Mouse (Mus musculus) embryonic facial prominence, embryonic 15.5 days (tissue): ENCODE measurements around the gene Tnni3. TPM values are rescaled to one million over a fixed set of nuclear protein-coding genes. Genes with fewer than 3 reads are reported as not detected.

Source experiments
- ATAC-seq: fragments of 200-750 bp; cut with Nextera tagmentation; 2 replicates; pipeline ENCODE4 v1.8.0; 2017; ENCODE audit warnings: low read depth, moderate TSS enrichment; ENCODE audit not compliant: insufficient number of reproducible peaks, low FRiP score, low TSS enrichment
- H3K27ac ChIP-seq: fragments of 300-500 bp; sonication (generic); replicated peaks from 2 replicates; pipeline ENCODE4 v1.5.1; 2015; ENCODE audit warnings: mild to moderate bottlenecking, inconsistent platforms
- H3K27me3 ChIP-seq: fragments of 300-500 bp; sonication (generic); 2 replicates; pipeline ENCODE4 v1.6.1; 2015; ENCODE audit warnings: inconsistent platforms
- H3K36me3 ChIP-seq: fragments of 300-500 bp; sonication (generic); 2 replicates; pipeline ENCODE4 v1.6.1; 2015; ENCODE audit warnings: mild to moderate bottlenecking, inconsistent platforms
- H3K4me1 ChIP-seq: fragments of 300-500 bp; sonication (generic); 2 replicates; pipeline ENCODE4 v1.6.1; 2015; ENCODE audit warnings: inconsistent platforms
- H3K4me2 ChIP-seq: fragments of 300-500 bp; sonication (generic); replicated peaks from 2 replicates; pipeline ENCODE4 v1.6.1; 2015; ENCODE audit warnings: mild to moderate bottlenecking, inconsistent platforms
- H3K4me3 ChIP-seq: fragments of 300-500 bp; sonication (generic); replicated peaks from 2 replicates; pipeline ENCODE4 v1.5.1; 2015; ENCODE audit warnings: mild to moderate bottlenecking, inconsistent platforms
- H3K9ac ChIP-seq: fragments of 300-500 bp; sonication (generic); 2 replicates; pipeline ENCODE4 v1.6.1; 2015; ENCODE audit warnings: inconsistent platforms
- H3K9me3 ChIP-seq: fragments of 300-500 bp; sonication (generic); replicated peaks from 2 replicates; pipeline ENCODE4 v1.6.1; 2016; ENCODE audit warnings: inconsistent platforms
- WGBS: fragments of 180-500 bp; shearing (Covaris S2); methylation state at CpG from one replicate; pipeline ENCODE4 v1.1.7; 2015; 5-methylcytosine and 5-hydroxymethylcytosine counted together
- polyA plus RNA-seq: library from polyadenylated mRNA; unstranded; fragments of >200 nt; fragmentation: Nextera tagmentation; extraction: Ambion mirVana; gene quantifications from 2 replicates; pipeline ENCODE4 v1.2.1, GENCODE M21; 2015

Gene Tnni3
- polyA plus RNA-seq, 1 experiment from 2014 or later: 5.9 TPM

- WGBS: 54% methylated on average over 11 of the region's 11 CpGs
- Histone ChIP-seq H3K27ac (no peak overlapping the region), H3K4me3 (no peak overlapping the region), H3K36me3 (no peaks in the 10 kb centered on the region), H3K9me3 (no peaks in the 10 kb centered on the region), H3K27me3 (no peaks in the 10 kb centered on the region), H3K9ac (no peak overlapping the region), H3K4me1 (peaks cover 21% of the 10 kb centered on the region), H3K4me2 (no peak overlapping the region)
- ATAC-seq: no peak
Observed at GRCm38 (mm10) chr7:4504646-4505435, 19.2 kb downstream of the Tnni3 start.

GRCm38 (mm10) chr7:4503858-4504257 is 20.2 kb downstream of the Tnni3 start:
- H3K36me3 ChIP-seq: no peaks in the 10 kb centered on the region
- H3K4me3 ChIP-seq: no peak overlapping the region
- H3K4me2 ChIP-seq: no peak overlapping the region
- no peak for ATAC-seq
- H3K27ac ChIP-seq: peak overlapping the region; percentile 28; the same call in 1 of the 2 replicates
- H3K9me3 ChIP-seq: no peaks in the 10 kb centered on the region
- H3K27me3 ChIP-seq: no peaks in the 10 kb centered on the region
- no peak overlapping the region for H3K9ac ChIP-seq
- 81% methylated on average over 5 of the region's 5 CpGs for WGBS
- peaks cover 27% of the 10 kb centered on the region for H3K4me1 ChIP-seq

GRCm38 (mm10) chr7:4503100-4503499 is 20.9 kb downstream of the Tnni3 start:
- peaks cover 35% of the 10 kb centered on the region for H3K4me1 ChIP-seq

GRCm38 (mm10) chr7:4502421-4503090 is 21.5 kb downstream of the Tnni3 start:
- H3K27me3 ChIP-seq: no peaks in the 10 kb centered on the region
- no peaks in the 10 kb centered on the region for H3K36me3 ChIP-seq
- H3K4me2 ChIP-seq: peak overlapping the region; percentile 72
- no peaks in the 10 kb centered on the region for H3K9me3 ChIP-seq
- peak overlapping the region; percentile 88 for H3K27ac ChIP-seq
- no peak for ATAC-seq
- peaks cover 40% of the 10 kb centered on the region for H3K4me1 ChIP-seq
- H3K4me3 ChIP-seq: peak overlapping the region; percentile 85
- 0 out of 2 replicates have a peak overlapping the region, but pooled peaks have one; percentile 98 for H3K9ac ChIP-seq
- WGBS: 8% methylated on average over 14 of the region's 14 CpGs

More at GRCm38 (mm10) chr7:4503100-4503499, 20.9 kb downstream of the Tnni3 start:
- Histone ChIP-seq H3K27ac (no peak overlapping the region), H3K27me3 (no peaks in the 10 kb centered on the region), H3K4me2 (no peak overlapping the region), H3K36me3 (no peaks in the 10 kb centered on the region), H3K9me3 (no peaks in the 10 kb centered on the region), H3K4me3 (no peak overlapping the region), H3K9ac (no peak overlapping the region)
- no peak for ATAC-seq
- 69% methylated on average over 4 of the region's 4 CpGs for WGBS

GRCm38 (mm10) chr7:4501558-4502397 is 22.3 kb downstream of the Tnni3 start, which contains the start of gene Ppp1r12c:
Gene Ppp1r12c (minus strand): TSS chr7:4501680.
- Histone ChIP-seq H3K9ac (peak within 1 kb of the TSS; percentile 98), H3K4me2 (peak within 1 kb of the TSS; percentile 72), H3K27ac (peak within 1 kb of the TSS; percentile 88), H3K4me1 (peaks cover 41% of the 10 kb centered on the region), H3K4me3 (peak within 1 kb of the TSS; percentile 85), H3K27me3 (no peaks in the 10 kb centered on the region), H3K9me3 (no peaks in the 10 kb centered on the region), H3K36me3 (peaks cover 4% of the 10 kb centered on the region)
- ATAC-seq: peak; percentile 94
- under 1% methylated on average over 61 of the region's 62 CpGs for WGBS

- peaks cover 12% of the 10 kb centered on the region for H3K36me3 ChIP-seq
- under 1% methylated on average over 40 of the region's 52 CpGs for WGBS
- ATAC-seq: peak; percentile 41
- peak overlapping the region; percentile 72 for H3K4me2 ChIP-seq
- peak overlapping the region; percentile 98 for H3K9ac ChIP-seq
- H3K27ac ChIP-seq: peak overlapping the region; percentile 88
- no peaks in the 10 kb centered on the region for H3K9me3 ChIP-seq
- peak overlapping the region; percentile 85 for H3K4me3 ChIP-seq
- H3K4me1 ChIP-seq: peaks cover 41% of the 10 kb centered on the region
- no peaks in the 10 kb centered on the region for H3K27me3 ChIP-seq
Observed at GRCm38 (mm10) chr7:4500892-4501471, 23.0 kb downstream of the Tnni3 start.

- H3K4me3 ChIP-seq: no peak overlapping the region
- no peak for ATAC-seq
- peak overlapping the region; percentile 72 for H3K4me2 ChIP-seq
- 88% methylated on average over 4 of the region's 4 CpGs for WGBS
- H3K9me3 ChIP-seq: no peaks in the 10 kb centered on the region
- peak overlapping the region; percentile 9; the same call in 1 of the 2 replicates for H3K9ac ChIP-seq
- H3K27me3 ChIP-seq: no peaks in the 10 kb centered on the region
- peaks cover 41% of the 10 kb centered on the region for H3K4me1 ChIP-seq
- no peak overlapping the region for H3K27ac ChIP-seq
- H3K36me3 ChIP-seq: peaks cover 30% of the 10 kb centered on the region
Observed at GRCm38 (mm10) chr7:4499034-4499433, 25.0 kb downstream of the Tnni3 start.

- Histone ChIP-seq H3K4me1 (peaks cover 41% of the 10 kb centered on the region), H3K27me3 (no peaks in the 10 kb centered on the region), H3K4me2 (peak overlapping the region; percentile 27), H3K36me3 (peaks cover 35% of the 10 kb centered on the region), H3K9me3 (no peaks in the 10 kb centered on the region), H3K27ac (no peak overlapping the region), H3K9ac (0 out of 2 replicates have a peak overlapping the region, but pooled peaks have one; percentile 1), H3K4me3 (0 out of 2 replicates have a peak overlapping the region, but pooled peaks have one; percentile 2)
- ATAC-seq: 0 out of 2 replicates have a peak, but pooled peaks have one; percentile 7
- 15% methylated on average over 9 of the region's 9 CpGs for WGBS
Observed at GRCm38 (mm10) chr7:4498251-4498650, 25.8 kb downstream of the Tnni3 start.

- H3K27me3 ChIP-seq: no peaks in the 10 kb centered on the region
- 87% methylated on average over 9 of the region's 9 CpGs for WGBS
- H3K4me3 ChIP-seq: no peak overlapping the region
- no peak overlapping the region for H3K27ac ChIP-seq
- ATAC-seq: no peak
- peaks cover 43% of the 10 kb centered on the region for H3K4me1 ChIP-seq
- H3K36me3 ChIP-seq: peaks cover 43% of the 10 kb centered on the region
- H3K4me2 ChIP-seq: no peak overlapping the region
- H3K9me3 ChIP-seq: no peaks in the 10 kb centered on the region
- H3K9ac ChIP-seq: no peak overlapping the region
Observed at GRCm38 (mm10) chr7:4497271-4497903, 26.6 kb downstream of the Tnni3 start.

GRCm38 (mm10) chr7:4496468-4496867 is 27.6 kb downstream of the Tnni3 start:
- Histone ChIP-seq H3K27ac (no peak overlapping the region), H3K4me3 (no peak overlapping the region), H3K36me3 (peaks cover 43% of the 10 kb centered on the region), H3K9ac (no peak overlapping the region), H3K4me2 (no peak overlapping the region), H3K4me1 (peaks cover 42% of the 10 kb centered on the region), H3K9me3 (no peaks in the 10 kb centered on the region), H3K27me3 (no peaks in the 10 kb centered on the region)
- ATAC-seq: no peak
- 93% methylated on average over 3 of the region's 3 CpGs for WGBS
